Mouse (Mus musculus) E14TG2a.4 (cell line): ENCODE measurements at regions not wholly inside any gene's neighbourhood (a gene's known extent, or its start where the extent isn't known, plus 50 kb on each side); places are given as distances from the start of the nearest gene placed in this dataset.

Experiments
- H3K27me3 ChIP-seq: 2 replicates; pipeline ENCODE4 v1.6.1; 2014; ENCODE audit warnings: low read length, control low read depth; ENCODE audit not compliant: insufficient read depth
- H3K36me3 ChIP-seq: 2 replicates; pipeline ENCODE4 v1.6.1; 2014; ENCODE audit warnings: low read length, control low read depth; ENCODE audit not compliant: insufficient read depth
- H3K4me1 ChIP-seq: replicated peaks from 2 replicates; pipeline ENCODE4 v1.6.1; 2014; ENCODE audit warnings: low read depth, low read length, control low read depth
- H3K4me3 ChIP-seq: replicated peaks from 2 replicates; pipeline ENCODE4 v1.5.1; 2014; ENCODE audit warnings: mild to moderate bottlenecking, low read length
- H3K9me3 ChIP-seq: 2 replicates; pipeline ENCODE4 v1.6.1; 2014; ENCODE audit warnings: low read length, control low read depth
- CTCF ChIP-seq: conservative IDR thresholded peaks from 2 replicates; pipeline ENCODE4 v1.5.1; 2014; ENCODE audit warnings: low read length
- NANOG ChIP-seq: IDR thresholded peaks from 2 replicates; pipeline ENCODE4 v1.6.1; 2014; ENCODE audit warnings: borderline replicate concordance, low read length, mixed read lengths
- POU5F1 ChIP-seq: IDR thresholded peaks from 2 replicates; pipeline ENCODE4 v1.6.1; 2014; ENCODE audit warnings: low read length, borderline replicate concordance

DNA sequence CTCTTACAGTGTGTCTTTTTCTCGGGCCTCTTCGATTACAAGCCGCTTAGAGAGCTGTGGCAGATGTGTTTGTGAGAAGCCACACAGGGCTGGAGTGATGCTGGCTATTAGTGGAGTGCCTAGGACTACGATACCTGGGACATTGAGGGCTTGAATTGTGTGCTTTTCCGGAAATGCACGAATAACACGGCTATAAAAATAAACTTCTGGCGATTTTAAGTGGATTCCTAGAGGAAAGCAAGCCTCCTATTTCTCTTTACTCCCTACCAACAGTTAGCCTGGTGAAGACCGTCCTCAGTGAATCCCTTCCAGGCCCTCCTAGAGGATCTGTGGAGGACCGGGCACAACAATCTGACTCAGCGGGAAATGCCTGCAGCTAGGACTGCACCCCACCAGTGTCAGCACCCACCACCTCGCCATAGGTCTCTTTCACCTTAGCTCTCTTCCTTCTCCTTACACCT is 260.1 kb upstream of the Nfe2l3 start:
- Histone ChIP-seq H3K36me3 (no peaks in the 10 kb centered on the region), H3K27me3 (peaks cover 64% of the 10 kb centered on the region), H3K9me3 (no peaks in the 10 kb centered on the region), H3K4me3 (no peak overlapping the region), H3K4me1 (peaks cover 56% of the 10 kb centered on the region)
- TF ChIP-seq CTCF (no peak), NANOG (no peak), POU5F1 (no peak)

DNA sequence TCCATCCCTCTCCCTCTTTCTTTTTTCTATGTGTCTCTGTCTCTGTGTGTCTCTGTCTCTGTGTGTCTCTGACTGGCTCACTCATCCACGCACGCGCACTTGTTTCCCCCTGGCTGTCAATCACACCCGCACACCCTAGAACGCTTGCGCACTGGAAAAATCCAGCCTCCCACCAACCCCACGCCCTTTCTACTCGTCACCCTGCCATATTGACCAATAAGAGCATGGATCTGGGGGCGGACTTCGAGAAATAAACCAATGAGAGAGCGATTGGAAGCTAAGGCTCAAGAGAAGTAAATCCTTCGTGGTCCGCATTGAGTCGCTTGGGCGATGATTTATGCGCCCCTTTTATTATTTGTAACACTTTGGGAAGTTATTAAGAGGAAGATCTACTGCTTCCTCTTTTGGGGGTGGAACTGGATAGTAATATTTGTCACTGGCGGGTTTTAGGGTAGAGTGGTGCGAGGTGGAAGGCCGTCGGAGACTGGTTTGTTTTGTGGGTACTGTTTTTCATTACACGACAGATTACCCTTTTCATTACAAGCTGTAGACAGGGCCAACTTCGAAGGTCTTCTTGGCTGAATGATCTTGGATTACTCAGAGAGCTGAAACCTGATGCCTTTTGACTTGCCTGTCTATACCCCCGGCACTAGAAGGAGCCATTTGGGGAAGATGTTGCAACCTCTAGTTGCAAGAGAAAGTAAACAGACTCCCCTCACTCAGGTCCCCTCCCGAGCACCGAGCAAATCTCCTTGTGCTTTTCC is 259.4 kb upstream of the Nfe2l3 start:
- no peaks in the 10 kb centered on the region for H3K9me3 ChIP-seq
- H3K27me3 ChIP-seq, result peaks cover 68% of the 10 kb centered on the region
- no peaks in the 10 kb centered on the region for H3K36me3 ChIP-seq
- H3K4me3 ChIP-seq, result peak overlapping the region; percentile 67
- TF ChIP-seq NANOG (no peak), POU5F1 (no peak), CTCF (no peak)
- peaks cover 61% of the 10 kb centered on the region for H3K4me1 ChIP-seq

GRCm38 (mm10) chr6:51173620-51174442 is 258.6 kb upstream of the Nfe2l3 start:
- no peaks in the 10 kb centered on the region for H3K9me3 ChIP-seq
- H3K4me3 ChIP-seq, result peak overlapping the region; percentile 67
- TF ChIP-seq CTCF (no peak), POU5F1 (no peak), NANOG (no peak)
- H3K27me3 ChIP-seq, result peaks cover 64% of the 10 kb centered on the region
- H3K4me1 ChIP-seq, result peaks cover 56% of the 10 kb centered on the region
- no peaks in the 10 kb centered on the region for H3K36me3 ChIP-seq

- Histone ChIP-seq H3K9me3 (no peaks in the 10 kb centered on the region), H3K4me1 (peaks cover 51% of the 10 kb centered on the region), H3K36me3 (no peaks in the 10 kb centered on the region), H3K4me3 (peak overlapping the region; percentile 67), H3K27me3 (peaks cover 63% of the 10 kb centered on the region)
- no peak for TF ChIP-seq POU5F1
- TF ChIP-seq NANOG, result no peak
- no peak for TF ChIP-seq CTCF
Measured at GRCm38 (mm10) chr6:51174443-51175021, 257.9 kb upstream of the Nfe2l3 start.

GRCm38 (mm10) chr6:51175616-51176590 is 256.6 kb upstream of the Nfe2l3 start:
- peaks cover 66% of the 10 kb centered on the region for H3K27me3 ChIP-seq
- no peak overlapping the region for H3K4me3 ChIP-seq
- peaks cover 44% of the 10 kb centered on the region for H3K4me1 ChIP-seq
- H3K36me3 ChIP-seq, result no peaks in the 10 kb centered on the region
- no peaks in the 10 kb centered on the region for H3K9me3 ChIP-seq
- no peak for TF ChIP-seq NANOG
- no peak for TF ChIP-seq CTCF
- TF ChIP-seq POU5F1, result no peak

- H3K36me3 ChIP-seq, result no peaks in the 10 kb centered on the region
- peaks cover 70% of the 10 kb centered on the region for H3K27me3 ChIP-seq
- TF ChIP-seq NANOG (no peak), POU5F1 (no peak), CTCF (no peak)
- peaks cover 38% of the 10 kb centered on the region for H3K4me1 ChIP-seq
- H3K4me3 ChIP-seq, result no peak overlapping the region
- H3K9me3 ChIP-seq, result no peaks in the 10 kb centered on the region
Measured at GRCm38 (mm10) chr6:51176791-51177433, 255.6 kb upstream of the Nfe2l3 start.

DNA sequence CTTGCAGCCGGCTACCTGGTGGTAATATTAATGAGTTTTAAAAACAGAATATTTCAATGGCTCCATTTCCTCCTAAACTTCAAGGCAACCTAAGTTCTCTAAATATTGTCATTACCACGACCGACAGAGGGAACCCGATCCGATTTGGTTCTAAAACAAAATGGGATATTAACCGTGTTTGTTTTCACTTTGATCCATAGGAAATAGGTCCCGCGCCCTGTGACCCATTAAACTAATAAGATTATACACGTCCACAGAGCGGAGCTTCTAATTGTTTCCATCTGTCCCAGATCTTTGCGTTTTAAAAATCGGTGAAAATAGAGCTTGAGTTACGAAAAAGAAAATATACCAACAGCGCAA is 254.8 kb upstream of the Nfe2l3 start:
- no peaks in the 10 kb centered on the region for H3K9me3 ChIP-seq
- peak overlapping the region; percentile 76 for H3K4me3 ChIP-seq
- TF ChIP-seq CTCF (no peak), NANOG (no peak), POU5F1 (no peak)
- no peaks in the 10 kb centered on the region for H3K36me3 ChIP-seq
- peaks cover 30% of the 10 kb centered on the region for H3K4me1 ChIP-seq
- H3K27me3 ChIP-seq, result peaks cover 66% of the 10 kb centered on the region
